Mouse (Mus musculus) megakaryocyte, embryonic 14.5 days (primary cell): ENCODE measurements at regions not wholly inside any gene's neighbourhood (a gene's known extent, or its start where the extent isn't known, plus 50 kb on each side); places are given as distances from the start of the nearest gene placed in this dataset.

ENCODE experiments used
- H3K27me3 ChIP-seq: replicated peaks from 2 replicates; pipeline ENCODE3; 2012; ENCODE audit warnings: inconsistent platforms
- H3K36me3 ChIP-seq: replicated peaks from 2 replicates; pipeline ENCODE3; 2012; ENCODE audit warnings: low read length, inconsistent platforms, mixed read lengths
- H3K4me1 ChIP-seq: 2 replicates; pipeline ENCODE4 v1.6.1; 2012; ENCODE audit warnings: inconsistent platforms
- H3K4me3 ChIP-seq: replicated peaks from 2 replicates; pipeline ENCODE3; 2012; ENCODE audit warnings: moderate library complexity, mild to moderate bottlenecking, inconsistent platforms
- H3K9me3 ChIP-seq: 2 replicates; pipeline ENCODE4 v1.6.1; 2012; ENCODE audit warnings: inconsistent platforms
- FLI1 ChIP-seq: IDR thresholded peaks from 2 replicates; pipeline ENCODE4 v1.6.1; 2012; ENCODE audit warnings: low read length, inconsistent platforms, mixed read lengths
- GATA1 ChIP-seq: IDR thresholded peaks from 3 replicates; pipeline ENCODE4 v1.6.1; 2012; ENCODE audit warnings: mixed read lengths, low read length, inconsistent platforms, borderline replicate concordance

GRCm38 (mm10) chr8:51032386-51032785, 2188.6 kb upstream of the Tenm3 start:
- no peak overlapping the region for H3K4me3 ChIP-seq
- TF ChIP-seq GATA1: no peak
- no peak for TF ChIP-seq FLI1

DNA sequence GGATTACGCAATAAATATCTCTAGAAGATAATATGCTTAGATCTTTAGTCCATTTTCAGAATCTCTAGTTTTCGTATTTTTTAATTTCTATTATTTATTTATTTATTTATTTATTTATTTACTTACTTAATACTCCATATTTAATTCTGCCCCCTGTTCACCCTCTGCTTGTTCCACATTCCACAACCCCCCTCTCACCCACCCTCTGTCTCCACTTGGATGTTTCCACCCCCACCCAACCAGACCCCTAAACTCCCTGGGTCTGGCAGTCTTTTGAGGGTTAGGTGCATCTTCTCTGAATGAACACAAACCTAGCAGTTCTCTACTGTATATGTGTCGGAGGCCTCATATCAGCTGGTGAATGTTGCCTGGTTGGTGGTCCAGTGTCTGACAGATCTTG, 2166.8 kb upstream of the Tenm3 start:
- 0 out of 2 replicates have a peak, but pooled peaks cover 3% of the 10 kb centered on the region for H3K9me3 ChIP-seq
- H3K36me3 ChIP-seq: no peaks in the 10 kb centered on the region
- H3K4me1 ChIP-seq: no peaks in the 10 kb centered on the region
- TF ChIP-seq FLI1: no peak
- TF ChIP-seq GATA1: no peak
- no peaks in the 10 kb centered on the region for H3K27me3 ChIP-seq
- H3K4me3 ChIP-seq: no peak overlapping the region

More at GRCm38 (mm10) chr8:51032386-51032785, 2188.6 kb upstream of the Tenm3 start:
- Histone ChIP-seq H3K27me3 (no peaks in the 10 kb centered on the region), H3K9me3 (0 out of 2 replicates have a peak, but pooled peaks cover 3% of the 10 kb centered on the region), H3K36me3 (no peaks in the 10 kb centered on the region), H3K4me1 (no peaks in the 10 kb centered on the region)

DNA sequence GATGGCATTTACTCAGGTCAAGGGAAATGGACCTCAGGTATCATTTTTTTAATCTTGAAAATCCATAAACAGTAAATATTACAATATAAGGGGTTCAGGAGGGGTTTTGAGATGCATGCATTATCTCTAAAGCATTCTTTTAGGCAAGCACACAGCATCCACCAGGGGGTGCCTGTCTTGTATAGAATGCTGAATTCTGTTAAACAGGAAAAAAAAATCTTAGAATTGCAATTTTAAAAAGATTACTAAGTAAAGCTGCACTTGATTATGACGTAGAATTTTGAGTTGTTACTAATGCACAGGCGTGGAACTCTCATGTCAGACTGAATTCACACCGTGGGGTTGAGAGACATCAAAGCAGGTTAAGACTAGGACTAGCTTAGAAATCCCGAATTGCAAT, 2123.6 kb upstream of the Tenm3 start:
- Histone ChIP-seq H3K4me1 (no peaks in the 10 kb centered on the region), H3K36me3 (no peaks in the 10 kb centered on the region), H3K27me3 (no peaks in the 10 kb centered on the region), H3K9me3 (no peaks in the 10 kb centered on the region), H3K4me3 (no peak overlapping the region)
- TF ChIP-seq FLI1: no peak

DNA sequence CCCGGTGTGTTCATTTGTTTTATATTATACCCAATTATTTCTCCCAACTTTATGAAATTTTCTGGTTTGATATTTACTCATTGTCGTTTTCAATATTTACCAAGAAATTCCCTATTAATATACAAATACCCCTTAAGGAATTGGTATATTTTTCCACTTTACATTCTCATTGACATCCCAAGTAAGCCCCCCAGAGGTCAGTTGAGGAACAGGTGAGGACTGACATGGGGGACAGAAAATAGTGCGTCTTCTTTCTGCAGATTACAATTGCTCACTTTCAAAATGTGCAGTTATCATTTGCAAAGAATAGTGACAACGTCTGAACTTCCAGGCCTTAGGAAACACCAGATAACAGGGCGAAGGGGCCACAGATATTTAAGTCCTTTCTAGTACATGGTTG, 2073.8 kb upstream of the Tenm3 start:
- no peak overlapping the region for H3K4me3 ChIP-seq

DNA sequence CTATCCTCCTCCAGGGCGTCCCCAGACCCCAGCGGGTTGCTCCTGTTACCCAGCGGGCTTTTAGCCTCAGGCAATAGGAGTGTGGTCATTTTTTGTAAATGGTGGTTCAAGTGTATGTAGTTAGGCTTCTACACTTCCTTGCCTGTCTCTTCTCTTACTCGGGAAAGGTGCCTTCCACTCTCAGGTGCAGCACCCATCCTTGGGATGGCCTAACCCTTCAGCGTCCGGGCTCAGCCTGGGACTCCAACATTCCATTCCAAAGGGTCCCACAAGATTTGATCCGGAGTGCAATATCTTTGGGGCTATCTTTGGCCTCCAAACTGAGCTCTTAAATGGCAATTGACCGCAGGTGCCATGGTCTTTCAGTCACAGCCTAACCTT, 2073.0 kb upstream of the Tenm3 start:
- Histone ChIP-seq H3K4me1 (peaks cover 15% of the 10 kb centered on the region), H3K36me3 (no peaks in the 10 kb centered on the region), H3K9me3 (peaks cover 3% of the 10 kb centered on the region; the same call in 1 of the 2 replicates), H3K27me3 (peaks cover 28% of the 10 kb centered on the region), H3K4me3 (no peak overlapping the region)
- no peak for TF ChIP-seq FLI1

More for the DNA sequence above, 2073.8 kb upstream of the Tenm3 start:
- Histone ChIP-seq H3K27me3 (peaks cover 28% of the 10 kb centered on the region), H3K36me3 (no peaks in the 10 kb centered on the region), H3K4me1 (peaks cover 15% of the 10 kb centered on the region), H3K9me3 (peaks cover 3% of the 10 kb centered on the region; the same call in 1 of the 2 replicates)
- TF ChIP-seq GATA1 (no peak), FLI1 (no peak)

DNA sequence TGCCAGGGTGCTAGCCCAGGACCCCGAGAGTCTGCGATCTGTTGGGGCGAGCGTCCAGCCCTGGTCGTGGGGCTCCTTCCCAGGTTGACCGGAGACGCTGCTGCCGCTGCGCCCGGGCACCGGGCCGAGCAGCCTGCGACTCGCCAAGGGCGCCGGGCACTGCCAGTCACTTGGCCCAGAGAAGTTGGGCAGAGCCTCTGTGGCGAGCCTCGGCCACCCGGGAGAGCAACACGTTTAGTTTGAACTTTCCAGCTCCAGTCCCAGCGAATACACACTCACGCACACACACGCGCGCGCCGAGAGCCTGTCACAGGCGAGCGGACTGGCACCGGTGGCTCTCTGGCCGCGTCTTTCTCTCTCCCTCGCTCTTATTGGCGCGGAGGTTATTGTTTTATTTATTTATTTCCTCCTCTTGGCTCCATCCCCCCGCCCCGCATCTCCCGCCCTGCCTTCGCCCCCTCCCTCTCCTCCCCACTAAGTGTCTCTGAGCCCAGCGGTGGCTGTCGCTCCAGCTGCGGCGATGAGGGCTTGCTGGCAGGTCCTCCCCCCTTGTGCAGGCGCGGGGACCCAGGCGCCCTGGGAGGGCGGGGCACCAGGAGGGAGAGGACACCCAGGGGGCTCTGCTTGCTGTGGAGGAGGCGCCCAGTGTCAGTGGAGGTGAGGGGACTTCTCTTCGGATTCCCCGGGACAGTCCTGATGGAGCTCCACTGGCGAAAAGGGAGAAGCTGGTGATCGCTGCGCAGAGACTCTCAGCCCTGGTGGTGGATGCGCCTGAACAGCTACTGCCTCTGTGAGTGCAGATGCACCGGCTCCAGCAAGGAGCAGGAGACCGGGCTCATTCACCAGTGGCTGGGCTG, 2072.4 kb upstream of the Tenm3 start:
- Histone ChIP-seq H3K27me3 (peaks cover 28% of the 10 kb centered on the region), H3K4me1 (peaks cover 15% of the 10 kb centered on the region), H3K4me3 (peak overlapping the region; percentile 33), H3K36me3 (no peaks in the 10 kb centered on the region), H3K9me3 (peaks cover 3% of the 10 kb centered on the region; the same call in 1 of the 2 replicates)
- TF ChIP-seq FLI1: no peak
- TF ChIP-seq GATA1: no peak

DNA sequence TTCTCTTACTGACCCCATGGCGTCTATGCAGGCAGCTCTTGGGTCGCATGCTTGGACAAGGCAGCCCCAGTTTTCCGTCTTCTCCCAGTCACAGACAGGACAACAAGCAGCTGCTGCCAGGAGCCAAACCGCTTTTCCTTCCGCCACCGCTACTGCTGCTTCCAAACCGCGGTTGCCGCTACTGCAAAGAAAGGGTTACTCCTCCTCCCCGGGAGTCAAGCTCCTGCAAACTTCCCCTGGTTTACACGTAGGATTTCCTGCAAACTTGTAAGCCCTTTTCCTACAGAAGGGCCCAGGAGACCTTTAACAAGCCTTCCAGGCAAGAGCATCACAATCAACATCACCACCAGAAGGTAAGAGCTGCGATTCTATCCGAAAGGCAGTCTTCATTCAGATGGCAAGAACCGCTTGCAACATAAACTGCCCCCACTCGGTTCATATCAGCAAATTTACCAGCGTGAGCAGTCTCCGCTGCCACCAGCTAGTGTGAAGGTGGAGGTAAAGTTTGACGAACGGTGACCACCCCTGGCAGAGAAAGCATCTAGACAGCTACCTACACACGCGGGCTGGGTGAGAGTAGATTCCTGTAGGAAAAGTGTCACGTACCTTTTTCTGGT, 2071.6 kb upstream of the Tenm3 start:
- Histone ChIP-seq H3K27me3 (peaks cover 28% of the 10 kb centered on the region), H3K4me3 (peak overlapping the region; percentile 56), H3K9me3 (peaks cover 3% of the 10 kb centered on the region; the same call in 1 of the 2 replicates), H3K36me3 (no peaks in the 10 kb centered on the region), H3K4me1 (peaks cover 15% of the 10 kb centered on the region)
- TF ChIP-seq FLI1 (no peak), GATA1 (no peak)

GRCm38 (mm10) chr8:50914615-50915014, 2070.9 kb upstream of the Tenm3 start:
- Histone ChIP-seq H3K4me1 (peaks cover 15% of the 10 kb centered on the region), H3K9me3 (peaks cover 3% of the 10 kb centered on the region; the same call in 1 of the 2 replicates), H3K36me3 (no peaks in the 10 kb centered on the region), H3K27me3 (peaks cover 28% of the 10 kb centered on the region), H3K4me3 (no peak overlapping the region)
- TF ChIP-seq FLI1 (no peak), GATA1 (no peak)

- no peak overlapping the region for H3K4me3 ChIP-seq
- no peaks in the 10 kb centered on the region for H3K4me1 ChIP-seq
- H3K36me3 ChIP-seq: no peaks in the 10 kb centered on the region
- H3K9me3 ChIP-seq: no peaks in the 10 kb centered on the region
- TF ChIP-seq FLI1 (no peak), GATA1 (no peak)
- no peaks in the 10 kb centered on the region for H3K27me3 ChIP-seq
Observed at GRCm38 (mm10) chr8:50878198-50878597, 2034.4 kb upstream of the Tenm3 start.
